Mouse (Mus musculus): ENCODE data around the gene Lhfpl4.

- no peak for TF ChIP-seq POLR2A (IDR thresholded peaks at IDR 0.05; ENCODE audit: low read depth, low read length)
- peak; percentile 22; the same call in 1 of the 2 replicates for TF ChIP-seq CTCF (IDR thresholded peaks at IDR 0.05; ENCODE audit: borderline replicate concordance, insufficient read depth, low read length)
These were observed 22.6 kb downstream of the Lhfpl4 start for GRCm38 (mm10) chr6:113172568-113172967.
